Mouse (Mus musculus): ENCODE data around the gene Serhl. TPM values are rescaled to one million over a fixed set of nuclear protein-coding genes. Genes with fewer than 3 reads are reported as not detected.
A peak's percentile ranks its signal among the peaks of the same experiment; 100 is the strongest.

Gene Serhl
- polyA plus RNA-seq, 1 experiment from 2014 or later = 40.3 TPM

DNA sequence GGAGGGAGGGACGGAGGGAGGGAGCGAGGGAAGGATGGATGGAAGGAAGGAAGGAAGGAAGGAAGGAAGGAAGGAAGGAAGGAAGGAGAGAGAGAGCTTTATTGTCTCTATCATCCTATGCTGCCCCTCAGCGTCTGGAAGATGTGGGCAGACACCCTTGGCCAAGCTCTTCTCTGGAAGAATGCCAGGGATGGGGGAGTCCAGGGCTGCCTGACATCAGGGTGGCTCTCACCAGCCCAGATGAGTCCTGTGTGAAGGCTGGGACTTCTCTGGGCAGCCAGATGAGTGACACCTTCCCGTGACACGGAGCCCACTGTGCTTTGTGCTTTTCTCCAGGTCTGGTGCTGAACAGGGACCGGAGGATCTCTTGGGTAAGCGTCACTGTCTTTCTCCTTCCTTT is 22.6 kb downstream of the Serhl start:
- 0 out of 2 replicates have a peak, but pooled peaks cover 5% of the 10 kb centered on the region for H3K4me1 ChIP-seq (ENCODE audit: control insufficient read depth, insufficient read depth, low read length)
- 85% methylated on average over 7 of the region's 7 CpGs for WGBS
- H3K27ac ChIP-seq (ENCODE audit: low read depth, low read length) = no peak overlapping the region
- no peak overlapping the region for H3K9ac ChIP-seq (ENCODE audit: low read length)
- no peak overlapping the region for H3K4me2 ChIP-seq (ENCODE audit: low read depth)
- H3K36me3 ChIP-seq (ENCODE audit: control insufficient read depth, insufficient read depth, low read length) = peaks cover 2% of the 10 kb centered on the region
- no peak for ATAC-seq (ENCODE audit: insufficient read depth, low FRiP score, low TSS enrichment)
- H3K27me3 ChIP-seq (ENCODE audit: control insufficient read depth, insufficient read depth, low read length) = no peaks in the 10 kb centered on the region
- DNase-seq (ENCODE audit: low spot score) = no peak
- no peak overlapping the region for H3K4me3 ChIP-seq (ENCODE audit: low read depth, low read length)
- H3K9me3 ChIP-seq (ENCODE audit: control insufficient read depth, low read length) = no peaks in the 10 kb centered on the region

DNA sequence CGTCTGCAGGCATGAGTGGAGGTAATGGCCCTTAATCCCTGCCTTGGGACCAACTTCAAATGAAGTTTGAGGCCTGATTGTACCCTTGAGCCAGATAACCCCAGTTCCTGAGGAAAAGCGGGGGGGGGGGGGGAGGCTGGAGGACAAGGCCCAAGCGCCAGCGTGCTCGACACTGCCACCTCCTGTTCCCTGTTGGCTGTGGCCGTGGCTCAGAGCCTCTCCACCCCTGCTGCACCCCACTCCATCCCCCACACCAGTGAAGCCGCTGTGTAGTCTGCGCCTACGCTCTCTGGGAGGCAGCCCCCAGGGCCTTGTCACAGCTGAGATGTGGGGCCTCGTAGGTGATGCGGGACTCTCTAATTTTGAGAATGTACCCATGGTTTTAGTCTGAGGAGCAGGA is 23.6 kb downstream of the Serhl start:
- DNase-seq (ENCODE audit: low spot score) (peak; percentile 66), ATAC-seq (ENCODE audit: insufficient read depth, low FRiP score, low TSS enrichment) (no peak; the same call in 1 of the 2 replicates)
- peaks cover 5% of the 10 kb centered on the region for H3K36me3 ChIP-seq (ENCODE audit: control insufficient read depth, insufficient read depth, low read length)
- 11% methylated on average over 10 of the region's 11 CpGs for WGBS
- no peak overlapping the region for H3K4me2 ChIP-seq (ENCODE audit: low read depth)
- no peaks in the 10 kb centered on the region for H3K4me1 ChIP-seq (ENCODE audit: control insufficient read depth, insufficient read depth, low read length)
- no peak overlapping the region for H3K27ac ChIP-seq (ENCODE audit: low read depth, low read length)
- no peaks in the 10 kb centered on the region for H3K9me3 ChIP-seq (ENCODE audit: control insufficient read depth, low read length)
- no peak overlapping the region for H3K9ac ChIP-seq (ENCODE audit: low read length)
- H3K27me3 ChIP-seq (ENCODE audit: control insufficient read depth, insufficient read depth, low read length) = no peaks in the 10 kb centered on the region
- no peak overlapping the region for H3K4me3 ChIP-seq (ENCODE audit: low read depth, low read length)

DNA sequence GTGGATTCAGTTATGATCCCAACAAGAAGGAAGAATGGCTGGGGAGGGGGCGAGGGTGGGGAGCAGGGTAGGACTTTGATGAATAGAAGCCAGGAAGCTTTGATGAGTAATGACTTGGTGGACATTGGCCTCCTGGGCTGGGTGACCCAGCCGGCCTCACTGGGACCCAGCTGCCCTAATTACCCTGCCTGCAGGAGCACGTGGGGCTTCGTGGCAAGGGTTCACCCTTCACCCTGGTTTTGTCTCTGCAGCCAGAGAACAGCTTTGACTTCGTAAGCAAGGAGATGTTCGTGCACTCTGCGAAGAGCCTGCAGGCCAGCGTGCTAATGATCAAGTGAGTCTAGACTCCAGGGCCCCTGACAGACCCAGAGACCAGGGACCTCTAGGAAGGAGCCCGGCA is 24.8 kb downstream of the Serhl start:
- ATAC-seq (ENCODE audit: insufficient read depth, low FRiP score, low TSS enrichment) (no peak), DNase-seq (ENCODE audit: low spot score) (no peak)
- 73% methylated on average over 9 of the region's 9 CpGs for WGBS
- Histone ChIP-seq H3K4me2 (ENCODE audit: low read depth) (no peak overlapping the region), H3K4me3 (ENCODE audit: low read depth, low read length) (no peak overlapping the region), H3K27ac (ENCODE audit: low read depth, low read length) (no peak overlapping the region), H3K4me1 (ENCODE audit: control insufficient read depth, insufficient read depth, low read length) (no peaks in the 10 kb centered on the region), H3K9me3 (ENCODE audit: control insufficient read depth, low read length) (no peaks in the 10 kb centered on the region), H3K9ac (ENCODE audit: low read length) (no peak overlapping the region), H3K27me3 (ENCODE audit: control insufficient read depth, insufficient read depth, low read length) (no peaks in the 10 kb centered on the region), H3K36me3 (ENCODE audit: control insufficient read depth, insufficient read depth, low read length) (peaks cover 8% of the 10 kb centered on the region)

DNA sequence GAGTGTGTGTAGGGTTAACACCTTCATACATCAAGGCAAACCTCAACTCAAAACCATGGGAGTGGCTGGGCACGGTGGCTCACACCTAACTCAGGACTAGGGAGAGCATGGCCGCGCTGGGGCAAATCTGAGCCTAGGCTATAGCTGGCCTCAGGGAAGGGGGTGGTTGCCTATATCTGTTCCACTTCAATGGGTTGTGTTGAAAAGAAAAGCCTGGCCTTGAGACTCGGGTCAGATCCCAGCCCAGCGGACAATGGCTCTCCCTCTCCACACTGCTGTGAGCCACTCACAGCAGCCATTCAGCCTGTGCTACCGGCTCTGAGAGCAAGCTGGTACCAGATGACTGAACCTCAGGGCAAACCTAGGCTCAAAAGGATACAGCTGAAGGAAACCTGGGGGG is 25.8 kb downstream of the Serhl start:
- H3K9me3 ChIP-seq (ENCODE audit: control insufficient read depth, low read length) = no peaks in the 10 kb centered on the region
- H3K4me2 ChIP-seq (ENCODE audit: low read depth) = no peak overlapping the region
- H3K27me3 ChIP-seq (ENCODE audit: control insufficient read depth, insufficient read depth, low read length) = no peaks in the 10 kb centered on the region
- DNase-seq (ENCODE audit: low spot score) = no peak
- 54% methylated on average over 6 of the region's 6 CpGs for WGBS
- H3K27ac ChIP-seq (ENCODE audit: low read depth, low read length) = no peak overlapping the region
- H3K4me3 ChIP-seq (ENCODE audit: low read depth, low read length) = no peak overlapping the region
- ATAC-seq (ENCODE audit: insufficient read depth, low FRiP score, low TSS enrichment) = no peak
- no peaks in the 10 kb centered on the region for H3K4me1 ChIP-seq (ENCODE audit: control insufficient read depth, insufficient read depth, low read length)
- H3K36me3 ChIP-seq (ENCODE audit: control insufficient read depth, insufficient read depth, low read length) = peaks cover 8% of the 10 kb centered on the region
- H3K9ac ChIP-seq (ENCODE audit: low read length) = no peak overlapping the region

DNA sequence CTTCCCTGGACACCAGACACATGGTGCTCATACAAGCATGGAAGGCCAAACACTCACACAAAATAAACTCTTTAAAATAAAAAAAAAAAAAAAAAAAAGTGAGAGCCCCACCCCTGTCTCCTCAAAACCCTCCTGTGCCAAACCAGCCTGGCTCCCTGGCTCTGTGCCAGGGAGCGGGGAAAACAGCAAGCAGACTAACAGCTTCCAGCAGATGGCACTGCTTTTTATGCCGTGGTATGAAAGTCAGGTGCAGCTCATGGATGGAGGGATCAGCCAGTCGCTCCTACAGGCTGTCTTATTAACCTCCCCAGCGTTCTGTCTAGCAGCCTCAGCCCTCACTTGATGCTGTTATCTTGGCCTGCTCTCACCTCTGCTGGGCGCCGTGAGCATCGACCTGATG is 29.1 kb downstream of the Serhl start:
- Histone ChIP-seq H3K9me3 (ENCODE audit: control insufficient read depth, low read length) (no peaks in the 10 kb centered on the region), H3K36me3 (ENCODE audit: control insufficient read depth, insufficient read depth, low read length) (peaks cover 8% of the 10 kb centered on the region), H3K4me3 (ENCODE audit: low read depth, low read length) (no peak overlapping the region), H3K27ac (ENCODE audit: low read depth, low read length) (no peak overlapping the region), H3K4me1 (ENCODE audit: control insufficient read depth, insufficient read depth, low read length) (no peaks in the 10 kb centered on the region), H3K4me2 (ENCODE audit: low read depth) (no peak overlapping the region), H3K27me3 (ENCODE audit: control insufficient read depth, insufficient read depth, low read length) (no peaks in the 10 kb centered on the region), H3K9ac (ENCODE audit: low read length) (no peak overlapping the region)
- ATAC-seq (ENCODE audit: insufficient read depth, low FRiP score, low TSS enrichment) (no peak), DNase-seq (ENCODE audit: low spot score) (no peak)
- WGBS = 90% methylated on average over 7 of the region's 7 CpGs

DNA sequence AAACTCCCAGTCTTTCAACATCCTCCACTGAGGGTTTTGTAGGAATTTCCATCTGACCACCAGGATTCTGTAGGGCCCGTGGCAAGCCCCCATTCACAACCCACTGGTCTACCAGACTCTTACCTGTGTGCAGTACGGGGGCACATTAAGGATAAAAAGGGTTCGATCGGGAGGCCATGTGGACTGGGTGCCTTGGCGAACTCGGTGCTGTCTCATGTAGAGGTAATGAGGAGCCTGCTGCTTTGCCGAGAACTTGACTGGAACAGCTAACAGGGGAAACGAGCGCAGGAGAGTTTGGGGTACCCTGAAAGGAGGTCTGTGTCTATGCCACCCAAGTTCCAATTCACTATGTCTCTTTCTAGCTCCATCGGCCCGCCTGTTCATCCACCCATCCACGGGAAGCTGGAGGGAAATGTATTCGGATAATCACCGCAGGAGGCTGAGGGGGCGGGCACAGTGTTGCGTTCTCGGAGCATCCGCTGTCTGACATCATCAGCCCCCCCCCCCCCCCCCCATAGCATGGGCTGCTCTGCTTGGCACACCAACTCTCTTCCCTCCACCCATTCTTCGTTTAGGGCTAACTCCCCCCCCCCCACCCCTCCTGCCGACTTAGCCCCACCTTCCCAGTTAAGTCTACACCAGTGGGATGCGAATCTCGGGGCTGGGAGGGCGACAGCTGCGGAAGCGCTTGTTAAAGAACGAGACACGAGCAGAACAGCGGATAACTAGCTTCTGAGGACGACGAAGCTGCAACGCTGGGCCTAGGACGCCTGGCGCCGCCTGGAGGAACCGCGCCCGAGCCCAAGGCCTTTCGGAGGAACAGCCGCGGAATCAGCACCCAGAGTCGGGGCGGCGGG is 32.6 kb downstream of the Serhl start:
- Histone ChIP-seq H3K4me2 (ENCODE audit: low read depth) (peak overlapping the region; percentile 74), H3K4me3 (ENCODE audit: low read depth, low read length) (peak overlapping the region; percentile 86), H3K9ac (ENCODE audit: low read length) (peak overlapping the region; percentile 75), H3K36me3 (ENCODE audit: control insufficient read depth, insufficient read depth, low read length) (peaks cover 8% of the 10 kb centered on the region), H3K27me3 (ENCODE audit: control insufficient read depth, insufficient read depth, low read length) (no peaks in the 10 kb centered on the region), H3K4me1 (ENCODE audit: control insufficient read depth, insufficient read depth, low read length) (no peaks in the 10 kb centered on the region), H3K9me3 (ENCODE audit: control insufficient read depth, low read length) (no peaks in the 10 kb centered on the region), H3K27ac (ENCODE audit: low read depth, low read length) (peak overlapping the region; percentile 67)
- 5% methylated on average over 40 of the region's 43 CpGs for WGBS
- DNase-seq (ENCODE audit: low spot score) (peak; percentile 77), ATAC-seq (ENCODE audit: insufficient read depth, low FRiP score, low TSS enrichment) (peak; percentile 49)

DNA sequence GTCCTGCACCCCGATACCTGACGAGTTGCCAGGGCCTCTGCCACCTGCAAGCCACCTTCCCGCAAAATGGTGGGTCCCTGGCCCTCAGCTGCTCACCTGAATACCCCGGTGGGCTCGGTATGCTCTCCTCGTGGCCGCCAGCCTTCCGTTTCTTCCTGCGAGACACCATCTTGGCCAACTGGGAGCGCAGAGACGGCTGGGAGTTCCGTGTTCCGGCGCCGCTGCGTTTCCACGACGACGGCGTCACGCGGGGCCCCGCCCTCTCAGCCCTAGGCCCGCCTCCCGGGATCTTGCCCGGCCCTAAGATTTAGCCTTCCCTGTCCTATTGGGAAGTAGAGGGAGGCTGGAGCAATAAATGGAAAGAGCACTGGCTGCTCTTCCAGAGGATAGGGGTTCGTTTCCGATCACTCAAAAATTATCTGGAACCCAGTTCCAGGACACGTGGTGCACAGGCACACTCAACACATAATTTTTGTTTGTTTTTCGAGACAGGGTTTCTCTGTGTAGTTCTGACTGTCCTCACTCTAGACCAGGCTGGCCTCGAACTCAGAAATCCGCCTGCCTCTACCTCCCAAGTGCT is 33.4 kb downstream of the Serhl start, which contains the start of gene Rrp7a:
Rrp7a (minus strand) TSS at position 236 of the 580 bp plus-strand sequence.
- DNase-seq (ENCODE audit: low spot score) = peak; percentile 94
- Histone ChIP-seq H3K9me3 (ENCODE audit: control insufficient read depth, low read length) (no peaks in the 10 kb centered on the region), H3K36me3 (ENCODE audit: control insufficient read depth, insufficient read depth, low read length) (peaks cover 6% of the 10 kb centered on the region), H3K27ac (ENCODE audit: low read depth, low read length) (peak within 1 kb of the TSS; percentile 67), H3K4me2 (ENCODE audit: low read depth) (peak within 1 kb of the TSS; percentile 74), H3K27me3 (ENCODE audit: control insufficient read depth, insufficient read depth, low read length) (no peaks in the 10 kb centered on the region), H3K9ac (ENCODE audit: low read length) (peak within 1 kb of the TSS; percentile 75), H3K4me3 (ENCODE audit: low read depth, low read length) (peak within 1 kb of the TSS; percentile 86), H3K4me1 (ENCODE audit: control insufficient read depth, insufficient read depth, low read length) (no peaks in the 10 kb centered on the region)
- 11% methylated on average over 30 of the region's 32 CpGs for WGBS
- peak; percentile 84 for ATAC-seq (ENCODE audit: insufficient read depth, low FRiP score, low TSS enrichment)

- Histone ChIP-seq H3K4me3 (ENCODE audit: low read depth, low read length) (no peak overlapping the region), H3K9me3 (ENCODE audit: control insufficient read depth, low read length) (no peaks in the 10 kb centered on the region), H3K4me2 (ENCODE audit: low read depth) (no peak overlapping the region), H3K27ac (ENCODE audit: low read depth, low read length) (no peak overlapping the region), H3K27me3 (ENCODE audit: control insufficient read depth, insufficient read depth, low read length) (no peaks in the 10 kb centered on the region), H3K36me3 (ENCODE audit: control insufficient read depth, insufficient read depth, low read length) (peaks cover 10% of the 10 kb centered on the region), H3K9ac (ENCODE audit: low read length) (no peak overlapping the region), H3K4me1 (ENCODE audit: control insufficient read depth, insufficient read depth, low read length) (no peaks in the 10 kb centered on the region)
- WGBS = 76% methylated on average over 5 of the region's 5 CpGs
- ATAC-seq (ENCODE audit: insufficient read depth, low FRiP score, low TSS enrichment) (no peak), DNase-seq (ENCODE audit: low spot score) (no peak)
These were observed 35.3 kb downstream of the Serhl start for GRCm38 (mm10) chr15:83124625-83125024.

DNA sequence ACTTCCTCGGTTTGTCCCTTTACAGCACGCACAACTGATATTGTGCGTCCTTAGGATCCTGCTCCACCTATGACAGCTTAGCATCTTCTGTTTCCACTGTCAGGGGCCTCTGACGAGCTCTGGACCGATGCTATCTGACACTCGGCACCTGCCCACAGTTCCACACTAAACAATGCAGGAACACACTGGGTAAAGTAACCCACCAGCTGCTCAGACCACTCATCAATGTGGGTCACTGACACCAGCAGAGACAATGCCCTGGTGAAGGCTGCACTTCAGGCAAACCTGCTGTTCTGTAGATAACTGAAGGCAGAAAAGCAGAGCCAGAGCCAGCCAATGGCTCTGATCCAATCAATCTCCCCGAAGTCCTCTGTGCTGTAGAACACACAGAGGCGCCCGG is 37.3 kb downstream of the Serhl start:
- ATAC-seq (ENCODE audit: insufficient read depth, low FRiP score, low TSS enrichment) (no peak), DNase-seq (ENCODE audit: low spot score) (no peak)
- Histone ChIP-seq H3K9ac (ENCODE audit: low read length) (no peak overlapping the region), H3K9me3 (ENCODE audit: control insufficient read depth, low read length) (no peaks in the 10 kb centered on the region), H3K4me2 (ENCODE audit: low read depth) (no peak overlapping the region), H3K27me3 (ENCODE audit: control insufficient read depth, insufficient read depth, low read length) (no peaks in the 10 kb centered on the region), H3K4me3 (ENCODE audit: low read depth, low read length) (no peak overlapping the region), H3K4me1 (ENCODE audit: control insufficient read depth, insufficient read depth, low read length) (no peaks in the 10 kb centered on the region), H3K27ac (ENCODE audit: low read depth, low read length) (no peak overlapping the region), H3K36me3 (ENCODE audit: control insufficient read depth, insufficient read depth, low read length) (peaks cover 12% of the 10 kb centered on the region)
- 86% methylated on average over 9 of the region's 9 CpGs for WGBS
